Mouse (Mus musculus) layer of hippocampus, adult 11-12 months (tissue): ENCODE results near the gene Hoxc4.

Experiments used
- DNase-seq: peaks from one replicate; pipeline ENCODE4 v3.0.0; 2022; ENCODE audit warnings: low spot score

The Hoxc4 gene

DNA sequence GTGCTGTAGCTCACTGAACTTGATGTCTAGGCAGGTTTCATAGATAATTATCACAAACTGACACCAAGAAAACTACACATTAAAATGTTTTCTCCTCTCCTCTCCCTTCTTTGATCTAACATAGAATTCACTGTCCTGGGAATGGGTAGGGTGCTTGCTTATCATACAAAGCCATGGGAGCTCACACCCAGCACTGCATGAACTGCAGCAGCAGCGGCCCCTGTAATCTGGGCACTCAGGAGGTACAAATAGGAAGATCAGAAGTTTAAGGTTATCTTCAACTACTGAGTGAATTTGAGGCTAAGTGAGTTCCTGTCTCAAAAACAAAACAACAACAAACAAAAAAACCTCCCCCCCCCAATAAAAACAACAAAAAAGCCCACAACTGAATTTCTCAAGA lies 66.2 kb downstream of the Hoxc4 start:
- no peak for DNase-seq

DNA sequence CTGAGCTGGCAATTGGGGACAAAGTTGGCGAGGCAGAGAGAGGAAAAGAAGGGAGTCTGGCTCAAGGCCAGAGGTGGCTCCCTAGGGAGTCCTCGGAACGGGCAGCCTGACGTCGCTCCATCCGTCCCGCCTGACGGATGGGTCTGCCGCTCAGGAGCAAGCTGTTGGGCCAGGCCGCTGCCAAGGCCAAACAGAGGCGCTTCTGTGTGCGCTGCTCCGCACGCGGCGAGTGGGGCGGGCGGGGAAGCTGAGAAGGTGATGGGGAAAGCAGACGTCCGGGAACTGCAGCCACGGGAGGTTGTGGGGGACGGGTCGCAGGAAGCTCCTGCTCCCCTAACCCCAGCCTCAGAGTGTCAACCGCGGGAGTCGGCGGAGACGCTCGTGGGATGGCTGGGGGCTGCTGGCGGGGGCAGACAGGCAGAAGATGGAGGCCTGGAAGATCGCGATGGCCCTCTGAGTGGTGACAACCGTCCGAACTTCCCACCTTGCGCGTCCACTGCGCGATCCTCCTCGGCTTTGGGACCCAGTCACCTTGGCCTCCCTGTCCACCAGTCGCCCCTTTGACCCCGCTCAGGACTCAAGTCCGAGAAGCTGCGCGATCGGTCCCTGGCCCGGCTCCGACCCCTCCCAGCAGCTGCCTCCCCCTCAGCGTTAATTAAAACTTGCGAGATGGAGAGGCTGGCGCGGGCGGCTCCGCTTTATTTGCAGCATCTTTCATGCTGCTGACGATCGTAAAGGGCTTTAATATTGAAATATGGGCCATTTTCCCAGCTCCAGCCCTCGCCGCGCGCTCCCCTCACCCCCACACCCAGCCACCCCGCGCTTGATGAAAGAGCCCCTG lies 67.3 kb downstream of the Hoxc4 start:
- DNase-seq = no peak
